Mouse (Mus musculus) G1E (cell line): Measurements from ENCODE around the gene Ddi2.

Source experiments
- CTCF ChIP-seq: IDR thresholded peaks from 2 replicates; pipeline ENCODE4 v1.5.1; 2012; ENCODE audit warnings: low read depth, low read length, inconsistent platforms, mixed read lengths
- GATA1 ChIP-seq: IDR thresholded peaks from 2 replicates; pipeline ENCODE4 v1.6.1; 2012; ENCODE audit warnings: borderline replicate concordance, low read length, inconsistent platforms, mixed read lengths
- TAL1 ChIP-seq: conservative IDR thresholded peaks from 2 replicates; pipeline ENCODE4 v1.6.1; 2012; ENCODE audit warnings: low read depth, low read length, inconsistent platforms, mixed read lengths

- no peak for TF ChIP-seq CTCF
- no peak for TF ChIP-seq TAL1
- TF ChIP-seq GATA1 = no peak
These were observed 67.2 kb downstream of the Ddi2 start for GRCm38 (mm10) chr4:141655908-141656608.
